Mouse (Mus musculus): ENCODE results near the gene Kat5.
A peak's percentile ranks its signal among the peaks of the same experiment; 100 is the strongest.

Kat5 gene

GRCm38 (mm10) chr19:5625311-5625710 is 15.3 kb upstream of the Kat5 start:
- no peak for DNase-seq

- DNase-seq, result no peak
Observed at GRCm38 (mm10) chr19:5621884-5622283, 11.8 kb upstream of the Kat5 start.

- no peak for DNase-seq
Observed at GRCm38 (mm10) chr19:5620007-5620406, 10.0 kb upstream of the Kat5 start.

GRCm38 (mm10) chr19:5614953-5615352 is 4.9 kb upstream of the Kat5 start:
- no peak for DNase-seq

GRCm38 (mm10) chr19:5612762-5613411 is 2.9 kb upstream of the Kat5 start:
- no peak for DNase-seq

GRCm38 (mm10) chr19:5611973-5612372 is 1.9 kb upstream of the Kat5 start:
- DNase-seq, result no peak

GRCm38 (mm10) chr19:5609171-5609546 is 878 bp downstream of the Kat5 start:
- no peak for DNase-seq

- DNase-seq, result peak; percentile 36
Observed at GRCm38 (mm10) chr19:5608707-5609106, 1.3 kb downstream of the Kat5 start.

- DNase-seq, result peak; percentile 35
Observed at GRCm38 (mm10) chr19:5607705-5608410, 2.2 kb downstream of the Kat5 start.

GRCm38 (mm10) chr19:5606196-5606595 is 3.8 kb downstream of the Kat5 start:
- DNase-seq, result no peak

- no peak for DNase-seq
Observed at GRCm38 (mm10) chr19:5605126-5605525, 4.9 kb downstream of the Kat5 start.

- no peak for DNase-seq
Observed at GRCm38 (mm10) chr19:5603664-5604063, 6.4 kb downstream of the Kat5 start.

GRCm38 (mm10) chr19:5601752-5602541 is 8.1 kb downstream of the Kat5 start, which contains the start of gene Rnaseh2c:
Gene Rnaseh2c, plus strand, starts transcription at chr19:5601873.
- peak; percentile 72 for DNase-seq

- DNase-seq, result no peak
Observed at GRCm38 (mm10) chr19:5599224-5599623, 10.8 kb downstream of the Kat5 start.

GRCm38 (mm10) chr19:5591888-5592287 is 18.1 kb downstream of the Kat5 start:
- no peak for DNase-seq

- DNase-seq, result no peak
Observed at GRCm38 (mm10) chr19:5589159-5589558, 20.9 kb downstream of the Kat5 start.

- DNase-seq, result no peak
Observed at GRCm38 (mm10) chr19:5581995-5582394, 28.0 kb downstream of the Kat5 start.

- DNase-seq, result no peak
Observed at GRCm38 (mm10) chr19:5580776-5581175, 29.3 kb downstream of the Kat5 start.

GRCm38 (mm10) chr19:5579971-5580370 is 30.1 kb downstream of the Kat5 start:
- DNase-seq, result no peak

GRCm38 (mm10) chr19:5575336-5575735 is 34.7 kb downstream of the Kat5 start:
- no peak for DNase-seq

- DNase-seq, result no peak
Observed at GRCm38 (mm10) chr19:5572331-5573125, 37.5 kb downstream of the Kat5 start.

GRCm38 (mm10) chr19:5571831-5572230 is 38.2 kb downstream of the Kat5 start:
- DNase-seq, result no peak
